Mouse (Mus musculus) intestine, postnatal 0 days (tissue): Measurements from ENCODE around the gene Nceh1. TPM values are rescaled to one million over a fixed set of nuclear protein-coding genes. Genes with fewer than 3 reads are reported as not detected.

Source experiments
- ATAC-seq: fragments of 200-750 bp; cut with Nextera tagmentation; 2 replicates; pipeline ENCODE4 v1.8.0; 2017; ENCODE audit warnings: mild to moderate bottlenecking, moderate TSS enrichment, moderate library complexity
- H3K27ac ChIP-seq: fragments of 300-500 bp; sonication (generic); 2 replicates; pipeline ENCODE4 v1.5.1; 2014; ENCODE audit warnings: mild to moderate bottlenecking, low read depth, low read length, moderate library complexity
- H3K27me3 ChIP-seq: fragments of 300-500 bp; sonication (generic); replicated peaks from 2 replicates; pipeline ENCODE4 v1.6.1; 2014; ENCODE audit warnings: low read length, mixed read lengths; ENCODE audit not compliant: control insufficient read depth, insufficient read depth
- H3K36me3 ChIP-seq: fragments of 300-500 bp; sonication (generic); 2 replicates; pipeline ENCODE4 v1.6.1; 2014; ENCODE audit warnings: mild to moderate bottlenecking, moderate library complexity; ENCODE audit not compliant: control insufficient read depth, insufficient read depth
- H3K4me1 ChIP-seq: fragments of 300-500 bp; sonication (generic); replicated peaks from 2 replicates; pipeline ENCODE4 v1.6.1; 2014; ENCODE audit warnings: antibody characterized with exemption, low read length, mixed read lengths; ENCODE audit not compliant: control insufficient read depth, insufficient read depth
- H3K4me2 ChIP-seq: fragments of 300-500 bp; sonication (generic); replicated peaks from 2 replicates; pipeline ENCODE4 v1.6.1; 2014; ENCODE audit warnings: low read depth, mild to moderate bottlenecking, moderate library complexity
- H3K4me3 ChIP-seq: fragments of 300-500 bp; sonication (generic); 2 replicates; pipeline ENCODE4 v1.5.1; 2014; ENCODE audit warnings: low read depth, low read length
- H3K9ac ChIP-seq: fragments of 300-500 bp; sonication (generic); 2 replicates; pipeline ENCODE4 v1.6.1; 2014; ENCODE audit warnings: mild to moderate bottlenecking, low read depth, low read length
- H3K9me3 ChIP-seq: fragments of 300-500 bp; sonication (generic); 2 replicates; pipeline ENCODE4 v1.6.1; 2016; ENCODE audit warnings: mixed run types; ENCODE audit not compliant: control insufficient read depth
- CTCF ChIP-seq: sonication (generic); IDR thresholded peaks from 2 replicates; pipeline ENCODE4 v1.5.1; 2016; ENCODE audit warnings: low read depth, mild to moderate bottlenecking, control low read depth, antibody characterized with exemption, moderate library complexity
- WGBS: fragments of 180-500 bp; shearing (Covaris S2); extraction: QIAGEN DNeasy Blood & Tissue Kit; methylation state at CpG from one replicate; pipeline ENCODE4 v1.1.7; 2014; 5-methylcytosine and 5-hydroxymethylcytosine counted together
- polyA plus RNA-seq: library from polyadenylated mRNA; unstranded; fragments of >200 nt; fragmentation: Nextera tagmentation; extraction: Ambion mirVana; gene quantifications from 2 replicates; pipeline ENCODE4 v1.2.1, GENCODE M21; 2015

Gene Nceh1
- polyA plus RNA-seq, 1 experiment from 2014 or later = 15.0 TPM

- H3K27ac ChIP-seq = no peak overlapping the region
- no peaks in the 10 kb centered on the region for H3K9me3 ChIP-seq
- ATAC-seq = no peak
- no peak for TF ChIP-seq CTCF
- no peak overlapping the region for H3K4me2 ChIP-seq
- no peaks in the 10 kb centered on the region; the same call in 1 of the 2 replicates for H3K4me1 ChIP-seq
- no peaks in the 10 kb centered on the region for H3K27me3 ChIP-seq
- H3K4me3 ChIP-seq = no peak overlapping the region
- H3K9ac ChIP-seq = no peak overlapping the region
- no peaks in the 10 kb centered on the region for H3K36me3 ChIP-seq
- WGBS = 69% methylated on average over 9 of the region's 9 CpGs
These were observed 22.9 kb downstream of the Nceh1 start for GRCm38 (mm10) chr3:27205514-27206220.

DNA sequence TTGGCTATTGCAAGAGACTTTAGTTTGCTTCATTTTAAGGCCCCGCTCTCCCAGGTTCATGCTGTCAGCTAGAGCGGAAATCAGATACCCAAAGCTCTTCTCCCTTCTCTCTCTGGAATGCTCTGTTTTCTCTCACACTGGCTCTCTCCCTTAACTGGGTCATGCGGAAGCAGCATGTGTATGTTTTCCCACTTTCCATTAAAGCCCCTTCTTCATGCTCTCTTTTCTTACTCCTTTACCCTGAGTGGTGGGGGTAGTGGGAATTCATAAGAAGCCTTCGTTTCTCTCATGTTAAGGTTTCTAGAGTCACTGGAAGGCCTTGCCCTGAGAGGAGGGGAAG lies 23.4 kb downstream of the Nceh1 start:
- no peak for TF ChIP-seq CTCF
- 71% methylated on average over 4 of the region's 4 CpGs for WGBS
- H3K9ac ChIP-seq = no peak overlapping the region
- no peaks in the 10 kb centered on the region for H3K27me3 ChIP-seq
- ATAC-seq = no peak
- no peak overlapping the region for H3K4me3 ChIP-seq
- H3K9me3 ChIP-seq = no peaks in the 10 kb centered on the region
- H3K27ac ChIP-seq = no peak overlapping the region
- no peak overlapping the region for H3K4me2 ChIP-seq
- H3K4me1 ChIP-seq = no peaks in the 10 kb centered on the region; the same call in 1 of the 2 replicates
- H3K36me3 ChIP-seq = no peaks in the 10 kb centered on the region

DNA sequence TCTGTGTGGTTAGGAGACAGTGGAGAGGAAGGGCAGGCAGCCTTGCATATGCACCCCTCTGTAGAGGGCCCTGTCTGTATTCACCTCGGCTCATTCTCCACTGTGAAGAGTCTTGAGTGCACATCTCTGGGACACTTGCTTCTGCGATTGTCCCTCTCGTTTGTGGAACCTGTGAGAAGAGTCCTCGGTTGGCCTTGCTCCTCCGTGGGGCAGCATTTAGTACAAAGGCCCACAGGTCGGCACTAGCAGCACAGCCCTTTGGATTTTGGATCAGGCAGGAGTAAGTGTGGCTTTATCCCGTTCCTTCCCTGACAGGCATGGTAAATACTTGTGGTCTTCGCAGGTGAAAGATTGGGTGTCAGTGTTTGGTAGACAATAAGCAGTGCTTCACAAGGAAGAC lies 23.8 kb downstream of the Nceh1 start:
- WGBS = 82% methylated on average over 8 of the region's 8 CpGs
- no peak overlapping the region for H3K27ac ChIP-seq
- no peak for ATAC-seq

DNA sequence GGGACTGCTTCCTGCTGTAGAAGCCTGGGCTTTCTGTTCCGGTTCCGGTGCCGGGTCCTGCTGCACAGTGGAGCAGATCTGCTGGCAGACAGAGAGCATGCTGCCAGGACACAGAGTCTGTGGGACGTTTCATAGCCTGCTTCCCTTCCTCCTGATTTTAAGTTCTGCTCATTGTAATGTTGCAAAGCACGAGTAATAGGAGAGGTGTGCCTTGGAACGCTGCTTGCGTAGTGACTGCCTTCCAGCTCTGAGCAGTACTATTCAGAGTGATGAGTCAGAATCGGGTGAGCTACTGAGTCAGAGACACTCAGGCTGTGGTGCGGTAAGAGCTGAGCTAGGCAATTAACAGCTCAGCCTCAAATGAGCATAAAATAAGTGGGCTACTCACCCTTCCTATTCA lies 26.9 kb downstream of the Nceh1 start:
- Histone ChIP-seq H3K27ac (no peak overlapping the region), H3K4me3 (no peak overlapping the region)
- no peak for TF ChIP-seq CTCF

More for the DNA sequence above, 23.8 kb downstream of the Nceh1 start:
- TF ChIP-seq CTCF = no peak
- H3K9ac ChIP-seq = no peak overlapping the region
- H3K36me3 ChIP-seq = no peaks in the 10 kb centered on the region
- H3K9me3 ChIP-seq = no peaks in the 10 kb centered on the region
- no peaks in the 10 kb centered on the region for H3K27me3 ChIP-seq
- H3K4me2 ChIP-seq = no peak overlapping the region
- no peak overlapping the region for H3K4me3 ChIP-seq
- H3K4me1 ChIP-seq = no peaks in the 10 kb centered on the region; the same call in 1 of the 2 replicates

GRCm38 (mm10) chr3:27210271-27210670 lies 27.5 kb downstream of the Nceh1 start:
- 62% methylated on average over 7 of the region's 7 CpGs for WGBS
- no peak for ATAC-seq

More for the DNA sequence above, 26.9 kb downstream of the Nceh1 start:
- H3K36me3 ChIP-seq = no peaks in the 10 kb centered on the region
- H3K9me3 ChIP-seq = no peaks in the 10 kb centered on the region
- H3K4me1 ChIP-seq = no peaks in the 10 kb centered on the region; the same call in 1 of the 2 replicates
- no peak overlapping the region for H3K4me2 ChIP-seq
- no peak overlapping the region for H3K9ac ChIP-seq
- no peaks in the 10 kb centered on the region for H3K27me3 ChIP-seq
- WGBS = 79% methylated on average over 9 of the region's 9 CpGs
- ATAC-seq = peak; percentile 50; the same call in 1 of the 2 replicates

GRCm38 (mm10) chr3:27214016-27214816 lies 31.5 kb downstream of the Nceh1 start:
- Histone ChIP-seq H3K36me3 (no peaks in the 10 kb centered on the region), H3K4me1 (no peaks in the 10 kb centered on the region), H3K9ac (no peak overlapping the region), H3K27me3 (no peaks in the 10 kb centered on the region), H3K4me2 (no peak overlapping the region), H3K27ac (no peak overlapping the region), H3K4me3 (no peak overlapping the region), H3K9me3 (no peaks in the 10 kb centered on the region)
- TF ChIP-seq CTCF = no peak
- WGBS = 75% methylated on average over 8 of the region's 8 CpGs
- peak; percentile 47; the same call in 1 of the 2 replicates for ATAC-seq

More at GRCm38 (mm10) chr3:27210271-27210670, 27.5 kb downstream of the Nceh1 start:
- H3K9me3 ChIP-seq = no peaks in the 10 kb centered on the region
- H3K36me3 ChIP-seq = no peaks in the 10 kb centered on the region
- no peak overlapping the region for H3K9ac ChIP-seq
- H3K4me2 ChIP-seq = no peak overlapping the region
- no peaks in the 10 kb centered on the region for H3K27me3 ChIP-seq
- TF ChIP-seq CTCF = no peak
- no peak overlapping the region for H3K27ac ChIP-seq
- no peak overlapping the region for H3K4me3 ChIP-seq
- H3K4me1 ChIP-seq = no peaks in the 10 kb centered on the region; the same call in 1 of the 2 replicates
